Mouse (Mus musculus) erythroblast, embryonic 14.5 days (primary cell): ENCODE data around the gene Ppm1h. TPM values are rescaled to one million over a fixed set of nuclear protein-coding genes. Genes with fewer than 3 reads are reported as not detected.
"Not testable (repeated sequence)": the region's sequence is repeated elsewhere in the genome, so short reads cannot be mapped to it uniquely, and the experiment has no call there.

Experiments
- H3K27me3 ChIP-seq: 2 replicates; pipeline ENCODE4 v1.6.1; 2012; ENCODE audit warnings: inconsistent platforms; ENCODE audit not compliant: control insufficient read depth
- H3K36me3 ChIP-seq: 2 replicates; pipeline ENCODE4 v1.6.1; 2012; ENCODE audit warnings: mild to moderate bottlenecking, inconsistent platforms; ENCODE audit not compliant: control insufficient read depth
- H3K4me1 ChIP-seq: 2 replicates; pipeline ENCODE4 v1.6.1; 2012; ENCODE audit warnings: inconsistent platforms; ENCODE audit not compliant: control insufficient read depth
- H3K4me3 ChIP-seq: replicated peaks from 2 replicates; pipeline ENCODE3; 2012; ENCODE audit warnings: moderate library complexity, mild to moderate bottlenecking, inconsistent platforms
- H3K9me3 ChIP-seq: 2 replicates; pipeline ENCODE4 v1.6.1; 2012; ENCODE audit warnings: low read length, inconsistent platforms, mixed read lengths; ENCODE audit not compliant: control insufficient read depth
- GATA1 ChIP-seq: IDR thresholded peaks from 2 replicates; pipeline ENCODE4 v1.6.1; 2012; ENCODE audit warnings: low read length, inconsistent platforms, mixed read lengths
- TAL1 ChIP-seq: IDR thresholded peaks from 3 replicates; pipeline ENCODE4 v1.6.1; 2012; ENCODE audit warnings: low read length, inconsistent platforms, mixed read lengths
- polyA plus RNA-seq: library from polyadenylated mRNA; stranded (reverse); fragments of >175 nt; gene quantifications from 2 replicates; pipeline ENCODE4 v1.2.3, GENCODE M21; 2012

Gene Ppm1h
- polyA plus RNA-seq, 1 experiment, result not detected

- H3K4me1 ChIP-seq, result no peaks in the 10 kb centered on the region
- H3K27me3 ChIP-seq, result peaks cover 23% of the 10 kb centered on the region
- no peak overlapping the region for H3K4me3 ChIP-seq
Measured at GRCm38 (mm10) chr10:122963463-122964240, 285.1 kb downstream of the Ppm1h start.

GRCm38 (mm10) chr10:122964241-122964636 lies 285.7 kb downstream of the Ppm1h start:
- TF ChIP-seq TAL1 (no peak), GATA1 (no peak)
- no peak overlapping the region for H3K4me3 ChIP-seq
- H3K9me3 ChIP-seq, result 0 out of 2 replicates have a peak, but pooled peaks cover 2% of the 10 kb centered on the region
- no peaks in the 10 kb centered on the region for H3K4me1 ChIP-seq
- H3K36me3 ChIP-seq, result no peaks in the 10 kb centered on the region
- H3K27me3 ChIP-seq, result peaks cover 23% of the 10 kb centered on the region

More at GRCm38 (mm10) chr10:122963463-122964240, 285.1 kb downstream of the Ppm1h start:
- TF ChIP-seq GATA1, result no peak
- TF ChIP-seq TAL1, result no peak
- H3K36me3 ChIP-seq, result no peaks in the 10 kb centered on the region
- H3K9me3 ChIP-seq, result 0 out of 2 replicates have a peak, but pooled peaks cover 2% of the 10 kb centered on the region

- not testable (repeated sequence) for H3K4me3 ChIP-seq, H3K36me3 ChIP-seq, H3K4me1 ChIP-seq, H3K9me3 ChIP-seq
- H3K27me3 ChIP-seq, result peaks cover 23% of the 10 kb centered on the region
Measured at GRCm38 (mm10) chr10:122965650-122966049, 287.1 kb downstream of the Ppm1h start.

- no peaks in the 10 kb centered on the region for H3K4me1 ChIP-seq
- H3K36me3 ChIP-seq, result no peaks in the 10 kb centered on the region
- no peak overlapping the region for H3K4me3 ChIP-seq
- H3K9me3 ChIP-seq, result 0 out of 2 replicates have a peak, but pooled peaks cover 2% of the 10 kb centered on the region
- peaks cover 23% of the 10 kb centered on the region for H3K27me3 ChIP-seq
- no peak for TF ChIP-seq TAL1
- TF ChIP-seq GATA1, result no peak
Measured at GRCm38 (mm10) chr10:122966421-122966820, 287.9 kb downstream of the Ppm1h start.

GRCm38 (mm10) chr10:122970188-122970587 lies 291.6 kb downstream of the Ppm1h start:
- Histone ChIP-seq H3K27me3 (no peaks in the 10 kb centered on the region), H3K9me3 (0 out of 2 replicates have a peak, but pooled peaks cover 2% of the 10 kb centered on the region), H3K4me3 (no peak overlapping the region), H3K36me3 (no peaks in the 10 kb centered on the region), H3K4me1 (no peaks in the 10 kb centered on the region)
- TF ChIP-seq TAL1 (no peak), GATA1 (no peak)

- no peaks in the 10 kb centered on the region for H3K36me3 ChIP-seq
- TF ChIP-seq TAL1, result no peak
- no peak for TF ChIP-seq GATA1
- no peaks in the 10 kb centered on the region for H3K9me3 ChIP-seq
- H3K4me3 ChIP-seq, result no peak overlapping the region
- no peaks in the 10 kb centered on the region for H3K27me3 ChIP-seq
- no peaks in the 10 kb centered on the region for H3K4me1 ChIP-seq
Measured at GRCm38 (mm10) chr10:122973241-122973640, 294.7 kb downstream of the Ppm1h start.

- Histone ChIP-seq H3K36me3 (peaks cover 17% of the 10 kb centered on the region), H3K4me1 (no peaks in the 10 kb centered on the region), H3K9me3 (no peaks in the 10 kb centered on the region), H3K27me3 (no peaks in the 10 kb centered on the region), H3K4me3 (no peak overlapping the region)
- no peak for TF ChIP-seq GATA1
- TF ChIP-seq TAL1, result no peak
Measured at GRCm38 (mm10) chr10:122976038-122976437, 297.5 kb downstream of the Ppm1h start.

GRCm38 (mm10) chr10:122979356-122979755 lies 300.8 kb downstream of the Ppm1h start:
- TF ChIP-seq GATA1 (no peak), TAL1 (no peak)

GRCm38 (mm10) chr10:122980123-122980522 lies 301.6 kb downstream of the Ppm1h start:
- peaks cover 18% of the 10 kb centered on the region for H3K4me1 ChIP-seq
- H3K9me3 ChIP-seq, result no peaks in the 10 kb centered on the region
- peaks cover 43% of the 10 kb centered on the region for H3K36me3 ChIP-seq
- no peaks in the 10 kb centered on the region for H3K27me3 ChIP-seq
- no peak for TF ChIP-seq GATA1
- TF ChIP-seq TAL1, result no peak
- no peak overlapping the region for H3K4me3 ChIP-seq

More at GRCm38 (mm10) chr10:122979356-122979755, 300.8 kb downstream of the Ppm1h start:
- H3K4me3 ChIP-seq, result no peak overlapping the region
- peaks cover 43% of the 10 kb centered on the region for H3K36me3 ChIP-seq
- no peaks in the 10 kb centered on the region for H3K27me3 ChIP-seq
- H3K4me1 ChIP-seq, result peaks cover 16% of the 10 kb centered on the region
- no peaks in the 10 kb centered on the region for H3K9me3 ChIP-seq
